Mouse (Mus musculus): ENCODE results near the gene Piwil1. TPM values are rescaled to one million over a fixed set of nuclear protein-coding genes. Genes with fewer than 3 reads are reported as not detected.
"Not testable (repeated sequence)": the region's sequence is repeated elsewhere in the genome, so short reads cannot be mapped to it uniquely, and the experiment has no call there.

Gene Piwil1
- polyA plus RNA-seq, 1 experiment from 2014 or later, result not detected

- WGBS (ENCODE audit: insufficient replicate concordance), result 21% methylated on average over 10 of the region's 10 CpGs
- Histone ChIP-seq H3K36me3 (ENCODE audit: control insufficient read depth, insufficient read depth, low read length) (no peaks in the 10 kb centered on the region), H3K27ac (ENCODE audit: low read depth, low read length) (no peak overlapping the region), H3K4me2 (peak overlapping the region; percentile 51; the same call in 1 of the 2 replicates), H3K4me1 (ENCODE audit: control insufficient read depth, insufficient read depth, low read length) (no peaks in the 10 kb centered on the region), H3K27me3 (ENCODE audit: control insufficient read depth, insufficient read depth, low read length) (no peaks in the 10 kb centered on the region), H3K9ac (ENCODE audit: low read depth, low read length) (no peak overlapping the region), H3K4me3 (ENCODE audit: low read depth, low read length) (no peak overlapping the region), H3K9me3 (replicated peaks; ENCODE audit: control insufficient read depth, low read length) (no peaks in the 10 kb centered on the region)
- no peak for ATAC-seq (replicated peaks; ENCODE audit: insufficient number of reproducible peaks, low FRiP score, low TSS enrichment)
Observed at GRCm38 (mm10) chr5:128703688-128704087, 1.4 kb downstream of the Piwil1 start.

DNA sequence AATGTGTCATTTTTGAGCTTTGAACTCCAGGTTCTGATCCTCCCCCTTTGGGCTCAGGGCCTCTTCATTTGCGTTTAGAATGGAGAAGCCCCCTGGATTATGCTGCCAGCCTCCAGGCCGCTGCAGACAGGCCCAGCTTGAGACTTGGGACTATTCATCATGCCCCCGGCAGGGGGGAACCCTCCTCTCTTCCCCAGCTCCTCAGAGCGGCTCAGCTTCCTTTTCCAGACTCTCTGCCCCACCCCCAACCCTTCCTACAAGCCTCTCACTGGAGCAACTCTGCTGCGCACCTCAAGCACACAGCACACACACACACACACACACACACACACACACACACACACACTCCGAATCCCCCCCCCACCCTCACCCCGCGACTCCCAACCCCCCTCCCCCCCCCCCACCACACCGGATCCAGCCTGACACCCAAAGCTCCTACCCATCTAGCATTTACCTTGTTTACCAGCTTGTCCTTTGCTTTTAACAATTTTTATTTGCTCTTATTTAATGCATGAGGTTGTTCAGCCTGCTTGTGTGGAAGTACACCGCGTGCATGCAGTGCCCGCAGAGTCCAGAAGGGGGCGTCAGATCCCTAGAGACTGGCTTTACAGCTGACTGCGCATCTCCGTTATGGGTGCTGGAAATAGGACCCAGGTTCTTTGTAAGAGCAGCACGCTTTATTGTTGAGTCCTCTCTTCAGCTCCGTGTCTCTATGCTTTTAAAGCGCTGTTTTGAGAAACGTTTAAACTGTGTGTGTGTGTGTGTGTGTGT lies 2.0 kb downstream of the Piwil1 start:
- H3K36me3 ChIP-seq (ENCODE audit: control insufficient read depth, insufficient read depth, low read length), result no peaks in the 10 kb centered on the region
- no peak overlapping the region for H3K9ac ChIP-seq (ENCODE audit: low read depth, low read length)
- H3K4me2 ChIP-seq, result peak overlapping the region; percentile 51
- no peaks in the 10 kb centered on the region for H3K4me1 ChIP-seq (ENCODE audit: control insufficient read depth, insufficient read depth, low read length)
- H3K9me3 ChIP-seq (replicated peaks; ENCODE audit: control insufficient read depth, low read length), result no peaks in the 10 kb centered on the region
- WGBS (ENCODE audit: insufficient replicate concordance), result 40% methylated on average over 15 of the region's 19 CpGs
- no peak overlapping the region for H3K4me3 ChIP-seq (ENCODE audit: low read depth, low read length)
- peak; percentile 57; the same call in 1 of the 2 replicates for ATAC-seq (replicated peaks; ENCODE audit: insufficient number of reproducible peaks, low FRiP score, low TSS enrichment)
- no peaks in the 10 kb centered on the region for H3K27me3 ChIP-seq (ENCODE audit: control insufficient read depth, insufficient read depth, low read length)
- H3K27ac ChIP-seq (ENCODE audit: low read depth, low read length), result no peak overlapping the region

DNA sequence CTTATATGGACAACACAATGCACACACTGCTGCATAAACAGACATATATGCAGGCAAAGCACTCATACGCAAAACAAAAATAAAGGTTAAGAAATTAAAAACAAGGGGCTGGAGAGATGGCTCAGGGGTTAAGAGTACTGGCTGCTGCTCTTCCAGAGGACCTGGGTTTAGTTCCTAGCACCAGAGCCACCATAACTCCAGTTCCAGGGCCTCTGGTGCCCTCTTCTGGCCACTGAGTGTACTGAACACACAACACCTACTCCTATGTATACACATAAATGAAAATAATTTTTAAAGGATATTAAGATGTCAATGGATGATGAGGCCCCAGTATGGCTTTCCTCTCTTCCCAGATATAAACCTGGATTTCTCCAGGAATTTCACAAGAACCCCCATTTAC lies 4.1 kb downstream of the Piwil1 start:
- Histone ChIP-seq H3K27ac (ENCODE audit: low read depth, low read length) (no peak overlapping the region), H3K9me3 (replicated peaks; ENCODE audit: control insufficient read depth, low read length) (no peaks in the 10 kb centered on the region), H3K4me3 (ENCODE audit: low read depth, low read length) (no peak overlapping the region), H3K4me1 (ENCODE audit: control insufficient read depth, insufficient read depth, low read length) (no peaks in the 10 kb centered on the region), H3K36me3 (ENCODE audit: control insufficient read depth, insufficient read depth, low read length) (no peaks in the 10 kb centered on the region), H3K27me3 (ENCODE audit: control insufficient read depth, insufficient read depth, low read length) (no peaks in the 10 kb centered on the region), H3K4me2 (no peak overlapping the region), H3K9ac (ENCODE audit: low read depth, low read length) (no peak overlapping the region)
- WGBS (ENCODE audit: insufficient replicate concordance), result 100% methylated on average over 1 of the region's 1 CpGs
- no peak for ATAC-seq (replicated peaks; ENCODE audit: insufficient number of reproducible peaks, low FRiP score, low TSS enrichment)

GRCm38 (mm10) chr5:128707271-128707670 lies 4.9 kb downstream of the Piwil1 start:
- no peak for ATAC-seq (replicated peaks; ENCODE audit: insufficient number of reproducible peaks, low FRiP score, low TSS enrichment)
- Histone ChIP-seq H3K27ac (ENCODE audit: low read depth, low read length) (no peak overlapping the region), H3K36me3 (ENCODE audit: control insufficient read depth, insufficient read depth, low read length) (no peaks in the 10 kb centered on the region), H3K4me2 (no peak overlapping the region), H3K9me3 (replicated peaks; ENCODE audit: control insufficient read depth, low read length) (no peaks in the 10 kb centered on the region), H3K4me3 (ENCODE audit: low read depth, low read length) (no peak overlapping the region), H3K9ac (ENCODE audit: low read depth, low read length) (no peak overlapping the region), H3K4me1 (ENCODE audit: control insufficient read depth, insufficient read depth, low read length) (no peaks in the 10 kb centered on the region), H3K27me3 (ENCODE audit: control insufficient read depth, insufficient read depth, low read length) (no peaks in the 10 kb centered on the region)
- WGBS (ENCODE audit: insufficient replicate concordance), result 93% methylated on average over 11 of the region's 11 CpGs

- H3K27ac ChIP-seq (ENCODE audit: low read depth, low read length), result no peak overlapping the region
- no peak overlapping the region for H3K4me3 ChIP-seq (ENCODE audit: low read depth, low read length)
- peaks cover 3% of the 10 kb centered on the region; the same call in 1 of the 2 replicates for H3K27me3 ChIP-seq (ENCODE audit: control insufficient read depth, insufficient read depth, low read length)
- ATAC-seq (replicated peaks; ENCODE audit: insufficient number of reproducible peaks, low FRiP score, low TSS enrichment), result no peak
- no peak overlapping the region for H3K9ac ChIP-seq (ENCODE audit: low read depth, low read length)
- no peaks in the 10 kb centered on the region for H3K36me3 ChIP-seq (ENCODE audit: control insufficient read depth, insufficient read depth, low read length)
- no peaks in the 10 kb centered on the region for H3K9me3 ChIP-seq (replicated peaks; ENCODE audit: control insufficient read depth, low read length)
- no peaks in the 10 kb centered on the region for H3K4me1 ChIP-seq (ENCODE audit: control insufficient read depth, insufficient read depth, low read length)
- 75% methylated on average over 5 of the region's 5 CpGs for WGBS (ENCODE audit: insufficient replicate concordance)
- H3K4me2 ChIP-seq, result no peak overlapping the region
Observed at GRCm38 (mm10) chr5:128708929-128709328, 6.6 kb downstream of the Piwil1 start.

DNA sequence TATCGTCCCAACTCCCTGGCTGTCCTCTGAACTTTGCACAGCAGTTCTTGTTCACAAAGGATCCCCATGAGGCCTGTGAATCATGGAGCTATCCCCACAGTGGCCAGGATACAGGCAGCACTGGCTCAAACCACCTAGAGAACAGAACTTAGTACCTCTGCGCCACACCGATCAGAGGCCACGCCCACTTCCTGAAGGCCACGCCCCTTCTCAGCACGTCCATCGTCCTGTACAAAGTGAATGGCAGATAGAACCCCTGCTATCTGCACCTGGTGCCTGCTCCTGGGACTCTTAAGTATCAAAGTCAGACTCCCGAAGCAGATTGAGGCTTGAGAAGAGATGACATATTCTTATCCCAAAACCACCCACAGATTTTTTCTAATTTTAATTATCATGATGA lies 8.3 kb downstream of the Piwil1 start:
- H3K27me3 ChIP-seq (ENCODE audit: control insufficient read depth, insufficient read depth, low read length), result peaks cover 5% of the 10 kb centered on the region; the same call in 1 of the 2 replicates
- no peak overlapping the region for H3K4me3 ChIP-seq (ENCODE audit: low read depth, low read length)
- H3K4me2 ChIP-seq, result no peak overlapping the region
- no peaks in the 10 kb centered on the region for H3K9me3 ChIP-seq (replicated peaks; ENCODE audit: control insufficient read depth, low read length)
- 19% methylated on average over 8 of the region's 8 CpGs for WGBS (ENCODE audit: insufficient replicate concordance)
- no peak overlapping the region for H3K9ac ChIP-seq (ENCODE audit: low read depth, low read length)
- H3K4me1 ChIP-seq (ENCODE audit: control insufficient read depth, insufficient read depth, low read length), result peaks cover 4% of the 10 kb centered on the region
- ATAC-seq (replicated peaks; ENCODE audit: insufficient number of reproducible peaks, low FRiP score, low TSS enrichment), result 0 out of 2 replicates have a peak, but pooled peaks have one; percentile 12
- no peak overlapping the region for H3K27ac ChIP-seq (ENCODE audit: low read depth, low read length)
- no peaks in the 10 kb centered on the region for H3K36me3 ChIP-seq (ENCODE audit: control insufficient read depth, insufficient read depth, low read length)

GRCm38 (mm10) chr5:128711847-128712246 lies 9.5 kb downstream of the Piwil1 start:
- ATAC-seq (replicated peaks; ENCODE audit: insufficient number of reproducible peaks, low FRiP score, low TSS enrichment), result no peak
- H3K4me1 ChIP-seq (ENCODE audit: control insufficient read depth, insufficient read depth, low read length), result peaks cover 4% of the 10 kb centered on the region
- H3K27ac ChIP-seq (ENCODE audit: low read depth, low read length), result no peak overlapping the region
- no peak overlapping the region for H3K4me2 ChIP-seq
- H3K4me3 ChIP-seq (ENCODE audit: low read depth, low read length), result no peak overlapping the region
- H3K27me3 ChIP-seq (ENCODE audit: control insufficient read depth, insufficient read depth, low read length), result peaks cover 5% of the 10 kb centered on the region; the same call in 1 of the 2 replicates
- no peak overlapping the region for H3K9ac ChIP-seq (ENCODE audit: low read depth, low read length)
- H3K36me3 ChIP-seq (ENCODE audit: control insufficient read depth, insufficient read depth, low read length), result no peaks in the 10 kb centered on the region
- H3K9me3 ChIP-seq (replicated peaks; ENCODE audit: control insufficient read depth, low read length), result no peaks in the 10 kb centered on the region
- 82% methylated on average over 6 of the region's 6 CpGs for WGBS (ENCODE audit: insufficient replicate concordance)

DNA sequence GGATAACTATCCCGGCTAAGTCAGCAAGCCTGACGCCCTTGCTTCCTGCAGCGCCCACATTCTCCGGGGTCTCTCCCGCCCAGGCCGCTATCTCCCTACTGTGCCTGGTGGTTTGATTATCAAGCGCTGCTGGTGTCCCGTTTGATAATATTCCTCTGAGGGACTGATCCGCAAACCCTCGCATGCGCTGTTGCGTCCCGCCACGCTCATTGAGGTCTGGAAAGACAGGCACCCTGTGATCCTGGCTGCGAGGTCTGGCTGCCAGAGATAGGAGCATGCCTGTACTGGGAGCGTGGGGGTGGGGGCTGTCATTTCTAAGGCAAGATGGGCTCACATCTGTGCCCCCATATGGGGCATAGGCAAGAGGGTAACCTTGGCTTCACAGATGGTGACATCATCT lies 12.8 kb downstream of the Piwil1 start:
- H3K27me3 ChIP-seq (ENCODE audit: control insufficient read depth, insufficient read depth, low read length), result peaks cover 5% of the 10 kb centered on the region; the same call in 1 of the 2 replicates
- H3K27ac ChIP-seq (ENCODE audit: low read depth, low read length), result no peak overlapping the region
- no peak overlapping the region for H3K9ac ChIP-seq (ENCODE audit: low read depth, low read length)
- H3K9me3 ChIP-seq (replicated peaks; ENCODE audit: control insufficient read depth, low read length), result 0 out of 2 replicates have a peak, but pooled peaks cover 2% of the 10 kb centered on the region
- peaks cover 4% of the 10 kb centered on the region for H3K4me1 ChIP-seq (ENCODE audit: control insufficient read depth, insufficient read depth, low read length)
- H3K4me3 ChIP-seq (ENCODE audit: low read depth, low read length), result no peak overlapping the region
- ATAC-seq (replicated peaks; ENCODE audit: insufficient number of reproducible peaks, low FRiP score, low TSS enrichment), result no peak
- peak overlapping the region; percentile 38 for H3K4me2 ChIP-seq
- no peaks in the 10 kb centered on the region for H3K36me3 ChIP-seq (ENCODE audit: control insufficient read depth, insufficient read depth, low read length)
- WGBS (ENCODE audit: insufficient replicate concordance), result 26% methylated on average over 16 of the region's 16 CpGs

GRCm38 (mm10) chr5:128720461-128720860 lies 18.1 kb downstream of the Piwil1 start:
- not testable (repeated sequence) for H3K4me3 ChIP-seq (ENCODE audit: low read depth, low read length); H3K9ac ChIP-seq (ENCODE audit: low read depth, low read length); H3K4me1 ChIP-seq (ENCODE audit: control insufficient read depth, insufficient read depth, low read length); H3K4me2 ChIP-seq; H3K9me3 ChIP-seq (replicated peaks; ENCODE audit: control insufficient read depth, low read length); H3K27me3 ChIP-seq (ENCODE audit: control insufficient read depth, insufficient read depth, low read length); ATAC-seq (replicated peaks; ENCODE audit: insufficient number of reproducible peaks, low FRiP score, low TSS enrichment); H3K36me3 ChIP-seq (ENCODE audit: control insufficient read depth, insufficient read depth, low read length); H3K27ac ChIP-seq (ENCODE audit: low read depth, low read length)
- WGBS (ENCODE audit: insufficient replicate concordance), result 84% methylated on average over 11 of the region's 11 CpGs

Measured in heart, embryonic 11.5 days (tissue).